Comparison of ENCODE assay signal across 29 mouse cellular contexts in genomic region chr2:26654687-26655086, GRCm38 (mm10). TPM values are rescaled to one million over a fixed set of nuclear protein-coding genes. Genes with fewer than 3 reads are reported as not detected.
DNase-seq lines count a peak whose midpoint lies in the region.
"Had no signal": no experiment of that assay in that cellular context is flagged by ENCODE, and none has a peak within 500 bp of the region (broad histone marks: within the 10 kb centered on the region; RNA-seq: fewer than 3 reads in every experiment).

No protein-coding gene starts in this region.

- H3K9me3 ChIP-seq in heart, embryonic 10.5 days, result no peaks in the 10 kb centered on the region
- H3K9me3 ChIP-seq: embryonic facial prominence, embryonic 13.5 days; embryonic facial prominence, embryonic 15.5 days; forebrain, embryonic 10.5 days; forebrain, embryonic 12.5 days had no signal

- no peak overlapping the region for H3K27ac ChIP-seq in heart, embryonic 10.5 days
- H3K27ac ChIP-seq: embryonic facial prominence, embryonic 13.5 days; embryonic facial prominence, embryonic 15.5 days; forebrain, embryonic 10.5 days; forebrain, embryonic 12.5 days had no signal

- H3K36me3 ChIP-seq in heart, embryonic 10.5 days, result no peaks in the 10 kb centered on the region
- H3K36me3 ChIP-seq: embryonic facial prominence, embryonic 13.5 days; embryonic facial prominence, embryonic 15.5 days; forebrain, embryonic 10.5 days; forebrain, embryonic 12.5 days had no signal

- H3K27me3 ChIP-seq in heart, embryonic 10.5 days (ENCODE audit: insufficient read depth, poor library complexity, severe bottlenecking), result 0 out of 2 replicates have a peak, but pooled peaks cover 3% of the 10 kb centered on the region
- H3K27me3 ChIP-seq: embryonic facial prominence, embryonic 13.5 days; embryonic facial prominence, embryonic 15.5 days; forebrain, embryonic 12.5 days had no signal

- 71% methylated on average over 1 of the region's 1 CpGs for WGBS in heart, embryonic 10.5 days

- DNase-seq in heart, embryonic 10.5 days (ENCODE audit: low spot score), result peak; percentile 39
- no peak for DNase-seq in heart, postnatal 10 days
- peak; percentile 16 for DNase-seq in lung, postnatal 36 days
- no peak for DNase-seq in lung, adult 18-20 months
- DNase-seq in spleen, postnatal 36 days (ENCODE audit: low spot score in 2 of 2), result no peak
- DNase-seq: adrenal gland, adult 2 months; adrenal gland, postnatal 10 days; adrenal gland, postnatal 25 days; cerebellum, adult 11 months; cerebellum, adult 18-20 months; cerebellum, adult 8-10 months; cerebellum, adult 9-11 months; cerebellum, postnatal 14 days; cerebellum, postnatal 36 days; embryo, embryonic 11 days had no signal

- no peaks in the 10 kb centered on the region for H3K4me1 ChIP-seq in heart, embryonic 10.5 days
- H3K4me1 ChIP-seq: embryonic facial prominence, embryonic 13.5 days; embryonic facial prominence, embryonic 15.5 days; forebrain, embryonic 10.5 days; forebrain, embryonic 12.5 days had no signal

- H3K4me3 ChIP-seq in heart, embryonic 10.5 days, result no peak overlapping the region
- H3K4me3 ChIP-seq: embryonic facial prominence, embryonic 13.5 days; embryonic facial prominence, embryonic 15.5 days; erythroblast, embryonic 14.5 days; forebrain, embryonic 10.5 days; forebrain, embryonic 12.5 days had no signal

- intact Hi-C loops in heart, postnatal 10 days (cut with DNase I), result no loop called here

RNA-seq across cellular contexts. Expression of gene Lcn4, which starts 16.4 kb away (rescaled TPM):
- not detected in 2 replicates for polyA plus RNA-seq in heart, embryonic 10.5 days (2016; fragmentation: Nextera tagmentation; extraction: Ambion mirVana)
- total RNA-seq in heart, postnatal 10 days (2021), result not detected
- total RNA-seq: adrenal gland, adult 2 months; adrenal gland, postnatal 10 days; adrenal gland, postnatal 25 days; adrenal gland, postnatal 4 days; common myeloid progenitor, adult 5-6 weeks; ES-E14; MEL had no signal
- polyA plus RNA-seq: adrenal gland, adult 2 months; brain, embryonic 14.5 days; C2C12; embryonic facial prominence, embryonic 11.5 days; embryonic facial prominence, embryonic 13.5 days; embryonic facial prominence, embryonic 15.5 days; erythroblast, embryonic 14.5 days; forebrain, embryonic 10.5 days; forebrain, embryonic 12.5 days; forebrain, embryonic 14.5 days; forebrain, embryonic 16.5 days had no signal

RNA-seq across cellular contexts. Expression of gene Fam69b, which starts 26.4 kb away (rescaled TPM):
- polyA plus RNA-seq in heart, embryonic 10.5 days (2016; fragmentation: Nextera tagmentation; extraction: Ambion mirVana), result 15.7 and 18.2 TPM in 2 replicates
- total RNA-seq in heart, postnatal 10 days (2021), result 10 to 100 TPM; 13.8 to 16.8 TPM
- polyA plus RNA-seq: erythroblast, embryonic 14.5 days had no signal

RNA-seq across cellular contexts. Expression of gene Agpat2, which starts 50.5 kb away (rescaled TPM):
- polyA plus RNA-seq in heart, embryonic 10.5 days (2016; fragmentation: Nextera tagmentation; extraction: Ambion mirVana), result 20.4 and 28.9 TPM in 2 replicates
- 10 to 100 TPM; 53.3 to 78.7 TPM for total RNA-seq in heart, postnatal 10 days (2021)

Comparison
In these comparisons a context has a peak if more than half of its experiments do, and no peak if none do; other contexts are left out.
1. DNase-seq: peak in heart, embryonic 10.5 days (single experiment) and lung, postnatal 36 days (single experiment); none in heart, postnatal 10 days (0 of 2), lung, adult 18-20 months (0 of 2) and spleen, postnatal 36 days (0 of 2).